Mouse (Mus musculus): ENCODE data around the gene Prmt9. TPM values are rescaled to one million over a fixed set of nuclear protein-coding genes. Genes with fewer than 3 reads are reported as not detected.

Prmt9 gene
- total RNA-seq, 2 experiments from 2014 or later = 9.3 to 10.1 TPM

DNA sequence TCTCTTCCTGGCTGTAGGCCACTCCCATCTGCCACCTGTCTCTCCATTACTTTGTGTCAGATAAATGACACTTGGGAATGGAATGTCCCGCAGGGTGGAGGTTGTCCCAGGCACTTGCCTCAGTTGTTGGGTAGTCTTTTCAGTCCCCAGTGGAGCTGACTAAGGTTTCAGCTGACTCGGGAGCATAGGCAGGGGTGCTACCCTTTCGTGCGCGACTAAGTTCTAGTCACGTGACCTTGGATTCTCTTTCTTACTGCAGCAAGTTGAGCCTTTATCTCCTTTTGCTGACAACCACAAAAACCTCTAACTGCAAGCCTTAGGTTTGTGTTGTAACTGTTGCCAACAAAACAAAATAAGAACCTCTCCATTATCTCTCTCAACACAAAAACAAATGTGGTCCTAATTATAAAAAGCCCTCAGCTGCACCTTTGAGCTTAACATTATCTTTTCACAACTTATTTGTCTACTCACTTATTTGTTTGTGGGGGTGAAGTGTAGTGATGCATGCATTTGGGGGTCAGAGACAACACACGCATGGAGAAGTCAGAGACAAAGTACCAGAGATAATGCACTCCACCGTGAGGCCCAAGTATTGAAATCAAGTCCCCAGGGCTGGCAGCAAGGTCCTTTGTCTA lies 14.7 kb upstream of the Prmt9 start:
- no peak for DNase-seq

DNA sequence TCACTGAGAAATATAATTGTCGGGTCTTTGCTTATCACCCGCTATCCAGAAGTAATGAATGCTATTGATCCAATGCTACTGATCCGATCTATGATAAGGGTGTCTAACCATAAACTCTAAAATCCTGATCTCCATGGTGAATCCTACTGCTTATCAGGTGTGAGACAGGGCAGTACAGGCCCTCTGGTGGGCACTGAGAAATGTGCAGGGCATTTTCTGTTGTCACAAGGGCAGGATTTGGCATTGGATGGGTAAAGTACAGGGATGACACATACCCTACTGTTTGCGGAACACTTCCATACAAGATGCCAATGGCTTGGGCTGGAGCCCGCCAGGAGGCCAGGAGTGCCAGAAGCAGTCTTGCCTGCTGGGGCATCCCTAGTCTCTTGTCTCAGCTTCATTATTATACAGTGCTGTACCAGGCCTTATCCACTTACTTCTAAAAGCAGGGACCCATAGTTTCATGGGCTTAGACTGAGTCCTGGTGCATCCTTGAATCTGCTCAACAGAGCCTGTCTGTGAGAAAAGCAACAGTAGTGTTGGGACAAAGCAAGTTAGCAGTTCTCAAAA lies 14.1 kb upstream of the Prmt9 start:
- DNase-seq = peak; percentile 46

DNA sequence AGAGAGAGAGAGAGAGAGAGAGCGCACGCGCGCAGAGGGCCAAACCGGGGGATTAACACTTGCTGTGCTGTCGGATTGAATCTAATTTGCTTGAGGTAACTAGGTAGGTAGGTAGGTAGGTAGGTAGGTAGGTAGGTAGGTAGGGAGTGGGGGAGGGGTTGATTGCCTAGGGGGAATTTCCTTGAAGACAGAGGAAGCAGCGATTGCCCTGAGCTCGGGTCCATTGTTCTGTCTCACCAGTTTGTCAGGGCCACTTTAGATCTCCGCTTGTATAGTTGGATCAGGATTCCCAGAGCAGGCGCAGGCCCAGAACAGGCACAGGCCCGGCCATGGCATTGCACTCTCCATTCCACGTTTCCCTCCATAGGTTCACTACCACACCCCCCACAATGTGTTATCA lies 12.4 kb upstream of the Prmt9 start:
- no peak for DNase-seq

DNA sequence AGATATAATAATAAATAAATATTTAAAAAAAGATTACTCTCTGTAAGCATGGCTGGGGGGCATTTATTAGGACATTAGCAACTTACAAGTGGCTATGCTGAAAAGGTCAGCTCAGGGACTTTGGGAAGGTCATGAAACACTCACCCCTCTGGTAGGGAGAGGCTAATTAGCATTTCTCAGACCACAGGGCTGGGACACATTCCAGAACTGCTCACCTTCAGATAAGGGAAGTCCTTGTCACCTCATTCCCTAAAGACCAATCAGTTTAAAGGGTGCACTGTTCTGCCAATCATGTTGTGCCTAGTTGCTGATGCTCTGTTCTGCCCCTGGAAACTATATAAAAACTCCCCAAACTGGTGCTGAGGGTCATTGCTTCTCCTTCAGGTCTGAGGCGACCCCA lies 10.9 kb upstream of the Prmt9 start:
- no peak for DNase-seq

DNA sequence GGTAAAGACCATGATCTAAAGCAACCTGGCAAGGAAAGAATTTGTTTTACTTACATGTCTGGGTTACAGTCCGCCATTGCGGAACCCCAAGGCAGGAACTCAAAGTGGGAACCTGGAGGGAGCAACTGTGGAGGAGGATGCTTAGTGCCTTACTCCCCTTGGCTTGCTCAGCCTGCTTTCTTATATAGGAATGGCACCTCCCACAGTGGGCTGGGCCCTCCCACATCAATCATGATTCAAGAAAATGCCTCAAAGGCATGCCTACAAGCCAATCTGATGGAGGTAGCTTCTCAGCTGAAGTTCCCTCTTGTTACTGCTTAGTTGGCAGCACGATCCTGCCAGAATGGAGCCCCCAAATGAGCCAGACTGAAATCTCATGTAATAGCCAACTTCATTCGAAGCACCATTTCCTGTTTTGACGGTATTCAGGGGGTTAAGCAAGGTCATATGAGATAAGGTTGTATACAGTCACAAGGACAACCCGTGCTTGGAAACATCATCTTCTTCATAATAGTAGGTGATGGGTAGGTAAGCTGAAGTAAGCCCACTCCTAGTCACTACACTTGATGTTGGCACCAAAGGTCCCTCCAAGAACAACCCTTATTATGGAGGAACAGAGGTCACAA lies 5.9 kb upstream of the Prmt9 start:
- DNase-seq = no peak

DNA sequence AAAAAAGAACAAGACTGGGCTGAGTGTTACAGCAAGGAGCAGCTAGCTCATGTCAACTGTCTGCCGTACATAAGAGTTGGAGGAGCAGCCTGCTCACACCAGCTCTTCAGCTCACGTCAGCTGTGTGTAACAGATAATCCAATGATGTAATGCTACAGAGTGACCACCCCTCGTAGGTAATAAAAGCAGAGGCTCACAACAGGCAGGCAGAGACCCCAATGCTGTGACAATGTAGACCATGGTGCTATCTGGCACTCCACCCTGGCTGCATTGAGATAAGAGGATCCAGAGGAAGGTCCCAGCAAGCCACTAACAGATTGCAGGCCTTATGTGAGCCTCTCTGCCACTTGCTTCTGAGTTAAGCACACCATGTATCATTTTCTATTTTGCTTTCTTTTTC lies 4.8 kb upstream of the Prmt9 start:
- no peak for DNase-seq

DNA sequence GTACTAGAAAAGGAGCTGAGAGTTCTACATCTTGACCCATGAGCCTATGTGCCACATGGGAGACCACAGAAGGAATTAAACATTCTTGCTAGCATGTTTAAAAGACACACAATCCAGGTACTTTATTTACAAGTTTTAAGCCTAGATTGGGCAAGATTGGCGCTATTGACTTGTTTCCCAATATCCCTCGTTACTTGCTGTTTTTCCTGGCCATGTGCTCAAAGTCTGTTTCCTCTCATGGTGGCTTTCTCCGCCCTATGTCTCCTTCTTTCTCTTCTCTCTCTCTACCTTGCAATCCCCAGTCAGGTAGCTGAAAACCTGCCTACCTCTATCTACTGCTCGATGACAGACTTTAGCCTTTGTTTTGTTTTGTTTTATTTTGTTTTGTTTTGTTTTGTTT lies 3.6 kb upstream of the Prmt9 start:
- DNase-seq = no peak

DNA sequence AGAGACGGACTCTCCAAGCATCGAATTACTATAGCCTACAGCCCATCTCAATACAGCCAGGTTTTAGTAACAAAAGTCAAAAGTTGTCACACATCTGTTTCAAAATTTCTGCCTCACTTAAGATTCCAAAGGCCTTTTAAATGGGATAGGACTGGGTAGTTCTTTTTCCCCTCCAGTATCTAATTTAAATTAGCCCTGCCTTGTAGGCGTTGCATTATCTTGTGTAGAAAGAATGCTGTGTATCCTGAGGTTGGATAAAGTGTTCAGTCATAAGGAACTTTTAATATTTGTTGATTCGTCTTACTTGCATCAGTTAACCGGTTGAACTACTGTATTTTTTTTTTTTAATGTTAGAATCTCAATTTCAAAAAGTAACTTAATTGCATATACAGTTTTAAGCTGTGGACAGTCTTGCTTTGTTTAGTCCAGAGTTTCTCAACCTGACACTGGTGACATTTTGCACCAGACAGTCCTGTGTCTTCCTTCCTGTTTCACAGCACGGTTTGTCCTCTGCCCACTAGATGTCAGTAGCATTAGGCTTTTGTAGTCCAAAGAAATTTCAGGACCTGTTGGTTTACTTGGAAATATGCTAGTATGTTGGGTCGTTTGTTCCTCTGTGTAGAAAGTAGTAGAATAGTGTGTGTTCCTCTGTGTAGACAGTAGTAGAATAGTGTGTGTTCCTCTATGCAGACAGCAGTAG lies 834 bp downstream of the Prmt9 start:
- DNase-seq = no peak

DNA sequence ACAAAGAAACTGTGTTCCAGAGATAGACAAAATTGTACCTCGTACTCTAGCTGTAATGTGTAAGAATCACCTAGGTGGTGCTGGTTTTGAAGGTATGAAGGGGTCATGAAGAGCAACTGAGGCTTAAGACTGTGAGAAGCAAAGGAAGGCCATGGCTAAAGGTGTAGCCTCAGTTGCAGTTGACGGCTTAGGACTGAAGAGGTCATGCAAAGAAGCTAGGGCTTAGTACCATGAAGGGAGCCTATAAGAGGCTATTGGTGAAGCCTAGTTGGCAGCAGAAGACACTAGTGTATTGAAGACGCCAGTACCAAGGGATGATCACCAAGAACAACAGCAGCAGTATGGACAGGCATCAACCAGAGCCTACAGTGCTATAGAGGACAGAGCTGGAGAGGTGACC lies 3.3 kb downstream of the Prmt9 start:
- no peak for DNase-seq

DNA sequence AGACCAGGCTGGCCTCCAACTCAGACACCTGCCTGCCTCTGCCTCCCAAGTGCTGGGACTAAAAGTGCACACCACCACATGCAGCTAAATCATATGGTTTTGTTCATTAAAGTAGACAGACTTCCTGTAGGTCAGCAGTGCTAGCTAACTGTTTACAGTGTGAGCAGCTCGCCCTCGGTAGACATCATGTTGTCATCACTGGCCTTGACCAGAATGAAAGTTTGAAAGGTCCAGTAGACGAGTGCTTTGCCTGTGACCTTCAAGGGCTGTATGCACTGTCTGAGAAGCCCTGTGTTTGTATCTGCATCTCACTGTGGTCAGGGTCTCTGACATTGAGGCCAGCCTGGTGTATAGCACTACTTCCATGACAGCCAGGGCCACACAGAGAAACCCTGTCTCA lies 12.2 kb downstream of the Prmt9 start:
- no peak for DNase-seq

DNA sequence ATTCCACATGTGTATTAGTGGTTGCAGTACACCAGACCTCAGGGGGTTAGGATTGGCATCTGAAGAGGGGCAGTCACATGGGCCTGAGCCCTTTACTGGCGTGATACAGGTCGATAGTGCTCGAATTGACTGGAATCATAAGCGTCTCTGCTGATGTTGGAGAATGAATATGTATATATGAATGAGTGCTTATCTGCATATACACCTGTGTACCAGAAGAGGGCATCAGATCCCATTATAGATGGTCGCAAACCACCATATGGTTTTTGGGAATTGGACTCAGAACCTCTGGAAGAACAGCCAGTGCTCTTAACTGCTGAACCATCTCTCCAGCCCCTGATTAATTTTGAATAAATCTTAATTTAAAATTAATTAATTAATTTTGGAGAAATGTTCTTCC lies 25.0 kb downstream of the Prmt9 start:
- DNase-seq = no peak

DNA sequence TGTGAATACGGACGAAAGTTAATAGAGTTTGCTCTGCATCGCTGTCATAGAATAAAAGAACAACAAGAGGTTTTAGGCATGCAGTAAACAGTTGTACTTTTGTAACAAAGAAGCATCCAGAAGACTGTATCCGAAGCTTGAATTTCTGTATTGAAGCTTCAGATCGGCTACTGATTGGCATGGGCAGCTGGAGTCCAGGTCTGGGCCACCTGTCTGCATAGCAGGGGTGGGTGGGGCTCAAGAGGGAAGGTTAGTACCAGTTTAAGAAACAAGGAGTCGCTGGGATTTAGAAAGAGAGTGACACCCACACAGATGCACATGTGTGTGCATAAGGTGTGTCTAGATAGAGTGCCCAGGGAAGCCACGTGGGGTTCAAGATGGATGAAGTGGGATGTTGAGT lies 28.5 kb downstream of the Prmt9 start:
- no peak for DNase-seq

DNA sequence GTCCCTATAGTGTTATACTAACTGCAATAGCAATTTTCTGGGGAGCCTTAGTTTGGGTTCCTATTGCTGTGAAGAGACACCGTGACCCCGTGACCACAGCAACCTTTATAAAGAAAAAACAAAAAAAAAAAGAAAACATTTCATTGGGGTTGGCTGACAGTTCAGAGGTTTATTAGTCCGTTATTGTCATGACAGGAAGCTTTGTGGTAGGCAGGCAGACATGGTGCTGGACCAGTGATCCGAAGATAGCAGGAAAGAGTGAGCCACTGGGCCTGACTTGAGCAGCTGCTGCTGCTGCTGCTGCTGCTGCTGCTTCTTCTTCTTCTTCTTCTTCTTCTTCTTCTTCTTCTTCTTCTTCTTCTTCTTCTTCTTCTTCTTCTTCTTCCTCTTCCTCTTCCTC lies 35.0 kb downstream of the Prmt9 start:
- no peak for DNase-seq

DNA sequence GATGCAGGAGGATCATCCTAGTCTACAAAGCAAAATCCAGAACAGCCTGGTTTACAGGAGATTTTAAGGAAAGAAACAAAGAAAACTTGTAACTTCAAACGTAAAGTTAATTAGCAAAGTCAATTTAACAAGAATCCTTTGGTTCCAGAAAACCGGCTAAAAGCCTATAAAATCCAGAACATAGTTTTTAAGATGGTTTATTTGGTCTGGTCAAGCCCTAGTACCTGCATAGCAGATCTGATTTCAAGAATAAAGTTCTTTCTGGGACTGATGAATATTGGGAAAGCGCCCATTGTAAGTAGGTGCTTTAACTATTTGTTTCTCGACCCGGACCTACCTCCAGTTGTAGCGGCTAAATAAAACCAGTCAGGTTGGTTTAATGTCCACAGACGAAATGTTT lies 60.4 kb downstream of the Prmt9 start:
- no peak for DNase-seq

DNA sequence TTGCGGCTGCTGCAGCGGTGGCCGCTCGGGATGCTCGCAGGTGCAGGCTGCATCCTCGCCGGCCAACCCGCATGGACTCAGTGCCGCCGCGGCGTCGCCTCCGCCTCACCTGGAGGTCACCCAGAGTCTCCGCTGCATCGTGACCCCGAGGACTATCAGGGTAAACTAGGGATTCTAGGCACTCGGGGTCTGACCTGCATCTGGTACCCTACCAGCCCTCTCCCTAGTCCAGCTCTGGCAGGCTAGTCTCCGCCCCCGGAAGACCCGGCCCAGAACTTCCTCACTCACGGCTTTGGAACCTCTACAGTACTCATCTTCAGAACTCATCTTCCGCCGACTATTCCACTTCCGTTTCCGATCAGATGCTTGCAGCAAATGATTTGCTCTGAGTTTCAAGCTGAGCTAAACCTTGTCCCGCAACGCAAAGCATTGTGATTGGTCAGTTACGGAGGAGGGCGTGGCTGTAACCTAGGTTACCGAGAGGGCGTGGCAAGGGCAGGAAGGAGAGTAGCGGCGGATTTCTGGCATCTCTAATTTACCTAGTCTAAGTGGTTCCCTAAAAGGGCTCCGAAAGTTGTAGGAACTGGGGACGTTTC lies 61.3 kb downstream of the Prmt9 start, which contains the start of gene Tmem184c:
Gene Tmem184c, minus strand, starts transcription at position 325 of the 596 bp plus-strand sequence.
- DNase-seq = peak; percentile 94

DNA sequence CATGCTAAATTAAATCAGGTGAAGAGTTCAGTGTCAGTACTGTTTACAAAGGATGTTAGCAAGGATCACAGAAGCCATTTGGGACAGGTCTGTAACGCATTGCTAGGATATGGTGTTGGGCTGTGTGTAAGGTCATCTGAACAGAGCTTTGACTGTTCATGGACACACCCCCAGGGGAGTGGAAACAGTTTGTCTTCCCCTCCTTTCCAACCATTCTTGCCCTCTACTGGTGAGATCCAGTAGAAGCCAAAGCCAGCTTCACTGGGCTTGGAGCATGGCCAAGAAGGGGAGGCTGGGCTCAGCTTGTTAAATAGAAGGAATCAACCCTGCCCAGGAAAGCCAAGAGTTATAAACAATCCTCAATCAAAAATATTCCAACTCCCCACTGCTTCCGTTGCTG lies 68.7 kb downstream of the Prmt9 start:
- DNase-seq = peak; percentile 41

DNA sequence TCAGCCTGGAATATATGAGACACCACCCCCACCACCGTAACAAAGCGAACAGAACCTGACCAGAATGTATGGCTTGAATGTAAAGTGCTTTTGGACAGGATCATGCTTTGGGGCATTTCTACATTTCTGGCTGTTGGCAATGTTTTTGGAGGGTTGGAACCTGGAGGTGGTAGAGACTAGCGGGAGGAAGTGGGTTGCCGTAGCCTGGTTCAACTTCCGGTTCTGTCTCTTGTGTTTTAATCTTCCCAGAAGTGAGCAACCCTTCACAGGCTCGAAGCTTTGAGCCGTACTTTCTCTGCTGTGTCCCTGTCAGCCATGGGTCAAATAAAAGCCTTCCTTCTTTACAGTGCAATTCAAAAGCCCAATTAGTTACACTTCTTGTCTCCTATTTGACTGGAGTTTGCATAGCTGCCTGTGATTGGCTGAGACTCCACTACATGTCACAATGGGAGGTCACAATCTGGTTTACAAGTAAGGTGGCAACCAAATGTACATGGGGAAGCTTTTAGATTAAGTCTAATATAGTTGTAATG lies 74.5 kb downstream of the Prmt9 start:
- DNase-seq = no peak

DNA sequence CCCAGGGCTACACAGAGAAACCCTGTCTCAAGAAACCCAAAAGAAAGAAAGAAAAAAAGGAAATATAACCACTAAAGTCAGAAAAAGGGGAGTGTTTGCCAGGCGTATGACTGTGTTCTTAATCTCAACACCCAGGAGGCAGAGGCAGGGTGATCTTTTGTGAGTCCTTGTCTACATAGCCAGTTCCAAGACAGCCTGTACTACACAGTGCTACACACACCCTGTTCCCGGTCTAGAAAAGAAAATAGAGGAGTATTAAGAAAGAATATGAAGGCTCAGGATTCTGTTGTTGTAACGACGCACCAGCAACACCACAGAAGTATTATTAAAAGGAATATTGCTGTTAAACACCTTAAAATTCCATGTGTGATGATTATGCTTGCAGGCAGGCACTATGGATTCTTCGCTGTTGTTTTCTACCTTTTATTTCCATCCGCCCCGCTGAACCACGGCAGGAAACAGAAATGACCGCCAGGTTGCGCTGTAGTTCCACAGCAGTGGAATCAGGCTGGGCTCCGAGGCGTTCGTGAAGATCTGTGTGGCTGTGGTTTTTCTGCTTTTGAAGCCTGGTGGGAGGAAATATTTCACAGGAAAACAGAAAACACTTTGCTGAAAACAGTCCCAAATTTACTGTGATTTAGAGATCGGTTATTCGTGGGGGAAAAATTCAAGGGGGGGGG lies 80.8 kb downstream of the Prmt9 start:
- DNase-seq = peak; percentile 87

DNA sequence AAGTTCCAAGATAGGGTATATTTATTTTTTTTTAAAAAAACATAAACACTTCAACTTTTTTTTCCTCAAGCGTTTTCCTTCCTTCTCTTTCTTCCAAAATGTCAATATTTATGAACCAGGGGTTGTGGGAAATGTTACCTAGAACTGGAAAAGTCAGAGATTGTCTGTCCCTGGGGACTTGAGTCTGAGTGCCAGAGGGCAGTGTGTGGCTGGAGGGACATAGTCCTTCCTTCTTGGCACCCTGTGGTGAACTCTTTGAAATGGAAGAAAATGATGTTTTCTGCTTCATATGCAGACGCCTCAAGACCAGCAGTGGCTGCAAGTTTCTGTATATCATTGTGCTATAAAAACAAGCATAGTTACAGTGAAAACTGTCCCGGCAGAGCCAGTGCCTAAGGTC lies 81.5 kb downstream of the Prmt9 start:
- no peak for DNase-seq

All from gastrocnemius, postnatal 10 days (tissue).